Mouse (Mus musculus): ENCODE measurements around the gene Ccr1. TPM values are rescaled to one million over a fixed set of nuclear protein-coding genes. Genes with fewer than 3 reads are reported as not detected.

The Ccr1 gene
- polyA plus RNA-seq (2012; ENCODE audit: low replicate concordance): not detected in 2 replicates

DNA sequence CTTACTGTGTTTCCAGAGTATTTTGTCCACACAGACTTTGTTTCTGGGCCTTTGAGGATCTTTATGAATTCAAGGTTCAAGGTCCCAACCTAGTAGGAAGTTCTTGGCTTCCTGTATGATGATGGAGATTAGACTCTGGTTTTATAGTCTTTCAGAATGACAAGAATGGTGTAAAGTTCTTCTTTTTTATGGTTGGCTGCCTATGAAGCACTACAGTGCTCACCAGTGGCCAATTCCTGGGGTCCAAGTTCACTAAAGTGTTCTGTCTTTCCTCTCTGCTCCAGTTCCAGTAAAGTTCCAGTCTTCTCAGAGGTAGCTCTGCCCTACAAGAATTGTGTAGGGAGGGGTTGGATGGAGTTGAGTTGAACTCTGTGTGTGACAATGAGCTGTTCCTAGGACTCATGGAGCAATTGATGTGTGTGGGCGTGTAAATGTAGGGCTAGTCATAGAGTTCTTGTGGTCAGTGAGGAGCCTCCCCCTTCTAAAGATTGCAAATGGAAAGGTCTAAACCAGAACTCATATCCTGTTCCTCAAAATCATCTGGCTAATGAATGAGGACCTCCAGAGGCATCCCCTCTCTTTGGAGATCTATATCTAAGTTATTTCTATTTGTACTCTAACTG lies at the start of gene Ccr1:
Gene Ccr1, minus strand, starts transcription at position 403 of the 623 bp plus-strand sequence.

DNA sequence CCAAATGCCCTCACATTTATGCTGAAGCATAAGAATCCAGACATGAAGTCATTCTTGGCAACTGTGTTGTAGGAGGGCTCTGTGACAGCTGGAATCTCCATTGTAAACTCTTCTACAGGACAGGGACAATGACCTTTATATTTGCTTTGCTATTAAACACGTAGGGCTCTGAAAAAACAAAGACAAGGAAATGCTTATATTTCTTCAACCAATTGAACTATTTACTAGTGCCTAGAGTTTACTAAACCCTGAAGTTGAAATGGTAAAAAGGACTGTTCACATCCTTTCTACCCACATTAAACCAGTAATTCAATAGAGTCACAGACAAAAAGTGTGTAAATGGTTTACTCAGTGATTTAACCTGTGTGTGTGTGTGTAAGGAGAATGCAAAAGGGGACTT lies 9.8 kb upstream of the Ccr1 start, which contains the start of gene Ccr1l1:
Gene Ccr1l1, minus strand, starts transcription at position 101 of the 400 bp plus-strand sequence.

Other genes starting within 250 kb of the Ccr1 start
- gene Cxcr6, start 162.2 kb downstream of the Ccr1 start, polyA plus RNA-seq (2012; ENCODE audit: low replicate concordance): 0.09 and 0.12 TPM in 2 replicates
- 1.6 and 1.9 TPM in 2 replicates for gene Fyco1, start 116.8 kb downstream of the Ccr1 start, polyA plus RNA-seq (2012; ENCODE audit: low replicate concordance)
- gene Xcr1, start 106.7 kb downstream of the Ccr1 start, polyA plus RNA-seq (2012; ENCODE audit: low replicate concordance): 0.05 and 0.13 TPM in 2 replicates
- not detected in 2 replicates for gene Ccr1l1, start 9.7 kb upstream of the Ccr1 start, polyA plus RNA-seq (2012; ENCODE audit: low replicate concordance)
- gene Ccr3, start 53.3 kb upstream of the Ccr1 start, polyA plus RNA-seq (2012; ENCODE audit: low replicate concordance): 0.68 TPM in 1 of 2 replicates, not detected in the other
- gene Ccr2, start 133.3 kb upstream of the Ccr1 start, polyA plus RNA-seq (2012; ENCODE audit: low replicate concordance): 0.17 and 0.66 TPM in 2 replicates
- gene Ccr5, start 152.9 kb upstream of the Ccr1 start, polyA plus RNA-seq (2012; ENCODE audit: low replicate concordance): 0.32 and 0.92 TPM in 2 replicates